Mouse (Mus musculus) lung, adult 2 months (tissue): ENCODE data around the gene Ccdc86. TPM values are rescaled to one million over a fixed set of nuclear protein-coding genes. Genes with fewer than 3 reads are reported as not detected.

Source experiments
- DNase-seq: peaks from one replicate; pipeline ENCODE4 v3.0.0; 2022
- H3K4me1 ChIP-seq: fragments of 200-500 bp; 2 replicates; pipeline ENCODE4 v1.6.1; 2011; ENCODE audit warnings: low read length; ENCODE audit not compliant: control insufficient read depth, insufficient read depth
- H3K4me3 ChIP-seq: fragments of 200-500 bp; replicated peaks from 2 replicates; pipeline ENCODE3; 2011; ENCODE audit warnings: low read depth, mild to moderate bottlenecking, control low read depth, low read length; ENCODE audit errors: extremely low read depth
- CTCF ChIP-seq: fragments of 200-500 bp; IDR thresholded peaks from 2 replicates; pipeline ENCODE4 v1.5.1; 2011; ENCODE audit warnings: mild to moderate bottlenecking, low read length, control low read depth; ENCODE audit not compliant: insufficient read depth
- POLR2A ChIP-seq: fragments of 200-500 bp; IDR thresholded peaks from 2 replicates; pipeline ENCODE4 v1.6.1; 2011; ENCODE audit warnings: low read depth, mild to moderate bottlenecking, control low read depth, low read length, borderline replicate concordance; ENCODE audit errors: extremely low read depth
- WGBS: fragments of 180-500 bp; shearing (Covaris S2); methylation state at CpG from one replicate; pipeline ENCODE4 v1.1.7; 2018; 5-methylcytosine and 5-hydroxymethylcytosine counted together
- polyA plus RNA-seq: library from polyadenylated mRNA; depleted of rRNA; stranded (reverse); fragments of >200 nt; gene quantifications from 2 replicates; pipeline ENCODE4 v1.2.3, GENCODE M21; 2012

The Ccdc86 gene
- polyA plus RNA-seq, 1 experiment, result 4.7 TPM

DNA sequence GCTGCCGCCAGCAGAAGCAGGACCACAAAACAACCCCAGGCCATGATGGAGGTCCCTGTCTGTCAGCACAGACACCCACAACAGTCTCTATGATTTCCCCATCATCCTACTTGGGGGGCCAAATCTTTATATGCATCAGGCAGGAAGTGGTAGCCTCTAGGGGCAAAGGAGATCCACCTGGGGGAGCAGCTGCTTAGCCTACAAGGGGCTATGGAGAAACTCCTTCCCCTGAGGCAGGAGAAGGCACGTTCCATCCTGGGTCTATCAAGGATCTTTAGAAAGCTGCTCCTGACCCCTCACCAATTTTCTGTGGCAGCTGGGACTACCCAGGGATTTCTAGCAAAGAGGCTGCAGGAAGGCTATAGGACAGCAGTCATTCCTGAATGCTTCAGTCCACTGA is 28.5 kb downstream of the Ccdc86 start, which contains the start of gene Zp1:
TSS of gene Zp1 (minus strand) at position 101 of the 400 bp plus-strand sequence.
- no peaks in the 10 kb centered on the region for H3K4me1 ChIP-seq
- H3K4me3 ChIP-seq, result no peak within 1 kb of the TSS
- TF ChIP-seq CTCF, result no peak
- no peak for TF ChIP-seq POLR2A
- 40% methylated on average over 2 of the region's 2 CpGs for WGBS
- no peak for DNase-seq

DNA sequence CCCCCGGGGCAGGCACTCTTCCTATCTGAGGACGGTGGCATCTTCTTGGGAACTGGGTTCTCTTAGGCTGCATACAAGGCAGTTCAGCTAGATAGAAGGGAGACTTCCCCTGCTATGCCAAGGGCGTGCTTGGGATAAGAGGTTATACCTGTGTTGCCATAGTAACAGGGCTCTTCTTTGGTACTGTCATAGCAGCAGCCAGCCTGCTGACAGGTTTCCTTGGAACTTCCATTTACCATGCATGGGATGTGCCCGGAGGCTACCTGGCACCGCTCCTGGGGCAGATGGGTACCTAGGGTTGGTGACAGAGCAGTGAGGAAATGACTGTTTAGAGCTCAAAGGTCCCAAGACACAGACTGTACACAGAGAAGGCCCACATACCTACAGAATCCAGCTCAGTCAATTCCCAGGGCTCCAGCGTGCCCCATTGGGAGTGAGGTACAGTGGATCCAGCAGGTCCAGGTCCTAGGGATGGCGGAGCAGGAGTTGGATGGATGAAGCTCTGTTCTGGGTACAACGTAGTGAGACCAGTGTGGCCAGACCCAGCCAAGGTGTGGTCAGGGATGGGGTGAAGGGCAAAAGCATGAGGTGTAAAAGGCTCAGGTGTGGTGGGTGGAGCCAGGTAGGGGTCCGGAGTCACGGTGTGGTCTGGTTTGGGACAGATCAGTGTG is 30.6 kb downstream of the Ccdc86 start:
- no peaks in the 10 kb centered on the region for H3K4me1 ChIP-seq
- no peak overlapping the region for H3K4me3 ChIP-seq
- whole genome bisulfite sequencing, result 84% methylated on average over 10 of the region's 10 CpGs
- DNase-seq, result no peak
- no peak for TF ChIP-seq POLR2A
- TF ChIP-seq CTCF, result no peak

DNA sequence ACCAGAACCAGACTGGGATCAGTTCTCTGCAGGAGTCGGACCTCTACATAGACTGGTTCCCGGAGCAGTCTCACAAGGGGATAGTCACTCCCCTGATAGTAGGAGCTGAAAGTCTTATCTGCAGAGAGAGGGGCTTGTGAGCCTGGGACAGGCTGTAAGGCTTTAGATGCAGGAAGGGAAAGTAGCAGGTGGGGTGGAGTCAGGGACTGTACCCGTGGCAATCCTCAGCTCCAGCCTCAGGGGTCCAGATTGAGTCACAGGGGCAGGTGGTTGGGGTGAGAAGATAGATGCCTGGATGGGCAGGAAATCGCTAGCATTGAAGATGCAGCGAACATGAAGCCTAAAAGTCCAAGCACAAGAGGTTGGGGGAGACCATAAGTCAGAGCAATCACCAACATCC is 32.6 kb downstream of the Ccdc86 start:
- 62% methylated on average over 5 of the region's 5 CpGs for WGBS
- no peak for DNase-seq
- H3K4me1 ChIP-seq, result no peaks in the 10 kb centered on the region
- TF ChIP-seq POLR2A (no peak), CTCF (no peak)
- no peak overlapping the region for H3K4me3 ChIP-seq

- no peak overlapping the region for H3K4me3 ChIP-seq
- WGBS, result 54% methylated on average over 2 of the region's 2 CpGs
- TF ChIP-seq CTCF (no peak), POLR2A (no peak)
- DNase-seq, result no peak
- H3K4me1 ChIP-seq, result no peaks in the 10 kb centered on the region
Measured at GRCm38 (mm10) chr19:10914870-10915269, 34.2 kb downstream of the Ccdc86 start.

GRCm38 (mm10) chr19:10914291-10914690 is 34.8 kb downstream of the Ccdc86 start:
- Histone ChIP-seq H3K4me3 (no peak overlapping the region), H3K4me1 (no peaks in the 10 kb centered on the region)
- no peak for DNase-seq
- WGBS, result 31% methylated on average over 7 of the region's 7 CpGs
- no peak for TF ChIP-seq POLR2A
- no peak for TF ChIP-seq CTCF

- DNase-seq, result no peak
Measured at GRCm38 (mm10) chr19:10909087-10909721, 39.9 kb downstream of the Ccdc86 start.

DNA sequence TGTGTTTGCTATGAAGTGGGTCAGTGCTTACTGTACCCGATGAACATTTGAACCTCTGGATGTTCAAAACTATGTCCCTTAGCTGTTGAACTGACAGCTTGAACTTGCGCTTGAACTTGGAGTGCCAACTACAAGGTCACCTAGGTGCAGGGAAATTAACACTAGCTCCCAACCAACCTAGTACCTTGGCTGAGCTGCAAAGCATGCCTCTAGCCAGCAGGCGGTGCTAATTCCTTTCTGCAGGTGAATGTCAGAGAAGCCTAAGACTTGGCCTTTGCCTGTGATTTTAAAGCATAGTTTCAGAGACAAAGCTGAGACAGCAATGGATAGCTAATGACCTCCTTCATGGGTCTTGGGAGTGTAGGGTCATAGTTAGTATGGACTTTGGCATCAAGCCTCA is 41.2 kb downstream of the Ccdc86 start:
- no peak overlapping the region for H3K4me3 ChIP-seq
- DNase-seq, result peak; percentile 47
- TF ChIP-seq CTCF, result peak; percentile 87
- no peak for TF ChIP-seq POLR2A
- 0 out of 2 replicates have a peak, but pooled peaks cover 4% of the 10 kb centered on the region for H3K4me1 ChIP-seq
- 51% methylated on average over 3 of the region's 3 CpGs for WGBS

More at GRCm38 (mm10) chr19:10909087-10909721, 39.9 kb downstream of the Ccdc86 start:
- WGBS, result 54% methylated on average over 6 of the region's 6 CpGs
- Histone ChIP-seq H3K4me1 (0 out of 2 replicates have a peak, but pooled peaks cover 4% of the 10 kb centered on the region), H3K4me3 (no peak overlapping the region)
- TF ChIP-seq CTCF, result no peak
- TF ChIP-seq POLR2A, result no peak

DNA sequence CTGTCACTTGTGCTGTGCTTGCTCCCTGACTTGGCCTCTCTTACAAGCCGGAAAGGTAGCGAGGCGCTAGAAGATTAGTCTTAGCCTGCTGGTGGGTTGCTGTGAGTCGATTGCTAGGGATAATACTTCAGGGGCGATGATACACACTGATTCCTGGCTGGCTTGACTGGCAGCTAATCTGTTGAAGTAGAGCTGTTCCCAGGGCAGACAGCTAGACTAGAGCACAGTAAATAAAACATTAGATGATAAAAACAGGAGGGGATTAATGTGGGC is 43.4 kb downstream of the Ccdc86 start:
- no peak overlapping the region for H3K4me3 ChIP-seq
- H3K4me1 ChIP-seq, result 0 out of 2 replicates have a peak, but pooled peaks cover 4% of the 10 kb centered on the region
- DNase-seq, result no peak
- no peak for TF ChIP-seq POLR2A
- no peak for TF ChIP-seq CTCF
- 53% methylated on average over 5 of the region's 5 CpGs for WGBS

- peak; percentile 30 for DNase-seq
- H3K4me1 ChIP-seq, result 0 out of 2 replicates have a peak, but pooled peaks cover 4% of the 10 kb centered on the region
- WGBS, result 40% methylated on average over 7 of the region's 7 CpGs
- H3K4me3 ChIP-seq, result no peak overlapping the region
- no peak for TF ChIP-seq POLR2A
- no peak for TF ChIP-seq CTCF
Measured at GRCm38 (mm10) chr19:10904927-10905727, 43.9 kb downstream of the Ccdc86 start.
